ENCODE assay signal across 8 mouse cellular contexts in the genomic region with DNA sequence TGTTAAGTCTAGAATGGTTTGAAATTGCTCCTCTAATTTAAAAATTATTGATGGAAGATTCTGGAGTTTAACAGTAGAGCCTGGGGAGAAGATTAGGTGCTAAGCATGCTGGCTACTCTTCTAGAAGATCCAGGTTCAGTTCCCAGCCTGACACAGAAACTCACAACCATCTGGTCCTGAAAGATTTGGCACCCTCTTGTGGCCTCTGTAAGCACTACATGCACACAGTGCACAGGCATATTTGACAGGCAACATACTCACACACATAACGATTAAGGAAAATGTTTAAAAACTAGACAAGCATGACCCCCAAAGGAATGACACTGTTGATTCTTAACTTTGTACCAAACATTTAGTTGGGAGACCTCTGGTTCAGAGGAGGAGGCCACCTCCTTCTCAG. TPM values are rescaled to one million over a fixed set of nuclear protein-coding genes. Genes with fewer than 3 reads are reported as not detected.
DNase-seq lines count a peak whose midpoint lies in the region.

No protein-coding gene starts in this region.

- peak; percentile 50 for DNase-seq in heart, adult 8-10 months (ENCODE audit: low spot score)
- DNase-seq in heart, postnatal 25 days (ENCODE audit: low spot score), result no peak
- peak; percentile 23 for DNase-seq in urinary bladder, postnatal 25 days (ENCODE audit: low spot score)
- no peak for DNase-seq in urinary bladder, adult 18-20 months (ENCODE audit: low spot score in 2 of 2)
- DNase-seq in c-Kit-positive CD71-negative TER-119-negative erythroid progenitor cells, embryonic 14.5 days (ENCODE audit: low read depth), result peak; percentile 50
- peak; percentile 66 for DNase-seq in kidney, postnatal 14 days
- DNase-seq in monocyte, adult 2 months (ENCODE audit: low read depth in 1 of 2, low spot score in 2 of 2), result peak; percentile 7 to 9
- peak; percentile 84 for DNase-seq in thymus, postnatal 4 days

- intact Hi-C loops in heart, postnatal 25 days (cut with DNase I), result no loop called here

RNA-seq across cellular contexts. Expression of a gene that starts 27.5 kb away (rescaled TPM):
- total RNA-seq in heart, adult 8-10 months (2022), result 1 to 10 TPM; 4.5 to 6.5 (median 5.0) TPM
- total RNA-seq in heart, postnatal 25 days (2021), result 1 to 10 TPM; 5.1 TPM

Comparison
In these comparisons a context has a peak if more than half of its experiments do, and no peak if none do; other contexts are left out.
1. DNase-seq: peak in heart, adult 8-10 months (single experiment), urinary bladder, postnatal 25 days (single experiment), c-Kit-positive CD71-negative TER-119-negative erythroid progenitor cells, embryonic 14.5 days (single experiment), kidney, postnatal 14 days (single experiment), monocyte, adult 2 months (2 of 2) and thymus, postnatal 4 days (single experiment); none in heart, postnatal 25 days (single experiment) and urinary bladder, adult 18-20 months (0 of 2).